Mouse (Mus musculus): ENCODE data around the gene Flii. TPM values are rescaled to one million over a fixed set of nuclear protein-coding genes. Genes with fewer than 3 reads are reported as not detected.
A peak's percentile ranks its signal among the peaks of the same experiment; 100 is the strongest.

The Flii gene
- total and polyA plus RNA-seq, 3 experiments = 49.5 to 112 (median 88.6) TPM

GRCm38 (mm10) chr11:60770776-60771175, 43.7 kb upstream of the Flii start:
- Histone ChIP-seq H3K4me3 (replicated peaks in 1 of 3; ENCODE audit: low read depth in 2 of 3, low read length in 2 of 3, poor library complexity in 1 of 3) (peak overlapping the region in 1 of 3 experiments; percentile 39), H3K36me3 (replicated peaks in 1 of 2; ENCODE audit: control insufficient read depth in 1 of 2, insufficient read depth in 1 of 2, low read length in 1 of 2) (peaks cover 3 to 22% of the 10 kb centered on the region in 2 experiments), H3K9ac (ENCODE audit: insufficient read depth, low read depth) (peak overlapping the region; percentile 49; the same call in 1 of the 2 replicates), H3K27ac (ENCODE audit: insufficient read depth, low read depth) (peak overlapping the region; percentile 78), H3K27me3 (replicated peaks) (no peaks in the 10 kb centered on the region), H3K79me2 (replicated peaks; ENCODE audit: control insufficient read depth, extremely low read depth, insufficient read depth, poor library complexity, severe bottlenecking) (peaks cover 81% of the 10 kb centered on the region), H3K9me3 (replicated peaks; ENCODE audit: low read length) (no peaks in the 10 kb centered on the region), H3K4me1 (ENCODE audit: control insufficient read depth in 1 of 2, insufficient read depth in 2 of 2) (peaks cover 14 to 65% of the 10 kb centered on the region in 2 experiments), H3K4me2 (ENCODE audit: insufficient read depth, low read depth, poor library complexity, severe bottlenecking) (peak overlapping the region; percentile 37; the same call in 1 of the 2 replicates)
- no peak for DNase-seq (ENCODE audit: extremely low read depth)
- TF ChIP-seq KAT2A (IDR thresholded peaks at IDR 0.05; ENCODE audit: insufficient replicate concordance, low read length) (no peak), ZMIZ1 (IDR thresholded peaks at IDR 0.05; ENCODE audit: low read depth, low read length) (no peak)
- in situ Hi-C loops (cut with MboI; ENCODE audit: low pct_ligation_motif_present, low pct_unique_long_range_greater_than_20kb, low sequenced_read_pairs) (no loop called here), dilution Hi-C loops (cut with MboI; ENCODE audit: extremely low pct_ligation_motif_present, extremely low pct_unique_long_range_greater_than_20kb, low sequenced_read_pairs) (no loop called here)

GRCm38 (mm10) chr11:60769322-60769721, 42.3 kb upstream of the Flii start:
- peaks cover 14 to 57% of the 10 kb centered on the region in 2 experiments for H3K4me1 ChIP-seq (ENCODE audit: control insufficient read depth in 1 of 2, insufficient read depth in 2 of 2)
- H3K9me3 ChIP-seq (replicated peaks; ENCODE audit: low read length) = peaks cover 7% of the 10 kb centered on the region
- H3K4me3 ChIP-seq (replicated peaks in 1 of 3; ENCODE audit: low read depth in 2 of 3, low read length in 2 of 3, poor library complexity in 1 of 3) = peak overlapping the region; percentile 24 to 44 (median 24)
- peaks cover 10 to 34% of the 10 kb centered on the region in 2 experiments for H3K36me3 ChIP-seq (replicated peaks in 1 of 2; ENCODE audit: control insufficient read depth in 1 of 2, insufficient read depth in 1 of 2, low read length in 1 of 2)
- in situ Hi-C loops (cut with MboI; ENCODE audit: low pct_ligation_motif_present, low pct_unique_long_range_greater_than_20kb, low sequenced_read_pairs) (no loop called here), dilution Hi-C loops (cut with MboI; ENCODE audit: extremely low pct_ligation_motif_present, extremely low pct_unique_long_range_greater_than_20kb, low sequenced_read_pairs) (no loop called here)
- H3K4me2 ChIP-seq (ENCODE audit: insufficient read depth, low read depth, poor library complexity, severe bottlenecking) = peak overlapping the region; percentile 83
- TF ChIP-seq E2F4 (IDR thresholded peaks at IDR 0.05; ENCODE audit: insufficient replicate concordance, low read depth, low read length) (no peak), MYC (IDR thresholded peaks at IDR 0.05; ENCODE audit: low read depth, low read length) (0 out of 2 replicates have a peak, but pooled peaks have one; percentile 26), CTCF (conservative IDR thresholded peaks at IDR 0.05 in 1 of 2, IDR thresholded peaks at IDR 0.05 in 1 of 2; ENCODE audit: low read depth in 2 of 2, low read length in 2 of 2) (no peak), TBP (conservative IDR thresholded peaks at IDR 0.05; ENCODE audit: low read depth, low read length) (0 out of 2 replicates have a peak, but pooled peaks have one; percentile 57), CHD2 (IDR thresholded peaks at IDR 0.05; ENCODE audit: low read length) (no peak), MEF2A (IDR thresholded peaks at IDR 0.05; ENCODE audit: borderline replicate concordance, low read depth, low read length) (peak; percentile 87), USF2 (conservative IDR thresholded peaks at IDR 0.05; ENCODE audit: low read depth, low read length) (no peak), MAFK (IDR thresholded peaks at IDR 0.05; ENCODE audit: insufficient replicate concordance, low read length) (peak; percentile 85), IRF4 (IDR thresholded peaks at IDR 0.05; ENCODE audit: low read depth, low read length) (peak; percentile 76), ZKSCAN1 (IDR thresholded peaks at IDR 0.05; ENCODE audit: borderline replicate concordance, low read depth, low read length) (no peak), EP300 (IDR thresholded peaks at IDR 0.05; ENCODE audit: low read length) (peak; percentile 78), JUN (IDR thresholded peaks at IDR 0.05; ENCODE audit: insufficient read depth, low read depth, low read length) (peak; percentile 45), TCF12 (IDR thresholded peaks at IDR 0.05; ENCODE audit: low read depth, low read length) (peak; percentile 44; the same call in 1 of the 2 replicates), NELFE (IDR thresholded peaks at IDR 0.05; ENCODE audit: low read depth, low read length) (no peak), HCFC1 (IDR thresholded peaks at IDR 0.05; ENCODE audit: low read depth, low read length) (peak; percentile 43), POLR2A (IDR thresholded peaks at IDR 0.05; ENCODE audit: low read depth, low read length) (no peak), NRF1 (IDR thresholded peaks at IDR 0.05; ENCODE audit: low read depth, low read length) (peak; percentile 11; the same call in 1 of the 2 replicates), BHLHE40 (IDR thresholded peaks at IDR 0.05; ENCODE audit: low read depth, low read length) (peak; percentile 69), RAD21 (IDR thresholded peaks at IDR 0.05; ENCODE audit: low read depth, low read length) (no peak), ELF1 (IDR thresholded peaks at IDR 0.05; ENCODE audit: low read depth, low read length) (peak; percentile 42), RCOR1 (conservative IDR thresholded peaks at IDR 0.05; ENCODE audit: low read depth, low read length) (no peak), GABPA (IDR thresholded peaks at IDR 0.05; ENCODE audit: insufficient replicate concordance, low read depth, low read length) (no peak), MAX (IDR thresholded peaks at IDR 0.05; ENCODE audit: low read length) (peak; percentile 40; the same call in 1 of the 2 replicates), JUND (conservative IDR thresholded peaks at IDR 0.05; ENCODE audit: low read depth, low read length) (no peak), SMC3 (IDR thresholded peaks at IDR 0.05; ENCODE audit: low read depth, low read length) (no peak), ETS1 (conservative IDR thresholded peaks at IDR 0.05; ENCODE audit: low read depth, low read length) (peak; percentile 89), CHD1 (IDR thresholded peaks at IDR 0.05; ENCODE audit: low read depth, low read length) (peak; percentile 88), SIN3A (IDR thresholded peaks at IDR 0.05; ENCODE audit: low read length) (peak; percentile 93), MXI1 (IDR thresholded peaks at IDR 0.05; ENCODE audit: low read depth, low read length) (peak; percentile 79), MAZ (IDR thresholded peaks at IDR 0.05; ENCODE audit: low read depth, low read length) (0 out of 2 replicates have a peak, but pooled peaks have one; percentile 28)
- H3K27ac ChIP-seq (ENCODE audit: insufficient read depth, low read depth) = peak overlapping the region; percentile 97
- peak; percentile 95 for DNase-seq (ENCODE audit: extremely low read depth)
- peak overlapping the region; percentile 61; the same call in 1 of the 2 replicates for H3K9ac ChIP-seq (ENCODE audit: insufficient read depth, low read depth)
- H3K27me3 ChIP-seq (replicated peaks) = no peaks in the 10 kb centered on the region
- peaks cover 76% of the 10 kb centered on the region for H3K79me2 ChIP-seq (replicated peaks; ENCODE audit: control insufficient read depth, extremely low read depth, insufficient read depth, poor library complexity, severe bottlenecking)
